Mouse (Mus musculus): Measurements from ENCODE around the gene 2310061I04Rik.
"Not testable (repeated sequence)": the region's sequence is repeated elsewhere in the genome, so short reads cannot be mapped to it uniquely, and the experiment has no call there.

Gene 2310061I04Rik

GRCm38 (mm10) chr17:35896781-35897643, at the start of gene 2310061I04Rik:
Gene 2310061I04Rik (minus strand): TSS chr17:35897431.
- peak; percentile 98 for DNase-seq (ENCODE audit: low read depth)

- DNase-seq (ENCODE audit: low read depth): peak; percentile 56
Observed at GRCm38 (mm10) chr17:35939941-35940340, 42.7 kb upstream of the 2310061I04Rik start.

- no peak for DNase-seq (ENCODE audit: low read depth)
Observed at GRCm38 (mm10) chr17:35939108-35939507, 41.9 kb upstream of the 2310061I04Rik start.

- peak; percentile 83 for DNase-seq (ENCODE audit: low read depth)
Observed at GRCm38 (mm10) chr17:35937700-35938348, 40.6 kb upstream of the 2310061I04Rik start.

GRCm38 (mm10) chr17:35935763-35936162, 38.5 kb upstream of the 2310061I04Rik start:
- DNase-seq (ENCODE audit: low read depth): not testable (repeated sequence)

- no peak for DNase-seq (ENCODE audit: low read depth)
Observed at GRCm38 (mm10) chr17:35932608-35933007, 35.4 kb upstream of the 2310061I04Rik start.

- DNase-seq (ENCODE audit: low read depth): no peak
Observed at GRCm38 (mm10) chr17:35930627-35931026, 33.4 kb upstream of the 2310061I04Rik start.

GRCm38 (mm10) chr17:35929534-35929933, 32.3 kb upstream of the 2310061I04Rik start:
- DNase-seq (ENCODE audit: low read depth): no peak

- DNase-seq (ENCODE audit: low read depth): no peak
Observed at GRCm38 (mm10) chr17:35927471-35927870, 30.2 kb upstream of the 2310061I04Rik start.

- no peak for DNase-seq (ENCODE audit: low read depth)
Observed at GRCm38 (mm10) chr17:35923281-35923680, 26.1 kb upstream of the 2310061I04Rik start.

GRCm38 (mm10) chr17:35922566-35922965, 25.3 kb upstream of the 2310061I04Rik start:
- DNase-seq (ENCODE audit: low read depth): peak; percentile 43

GRCm38 (mm10) chr17:35921710-35922109, 24.5 kb upstream of the 2310061I04Rik start:
- DNase-seq (ENCODE audit: low read depth): no peak

- DNase-seq (ENCODE audit: low read depth): peak; percentile 70
Observed at GRCm38 (mm10) chr17:35920862-35921562, 23.8 kb upstream of the 2310061I04Rik start.

- no peak for DNase-seq (ENCODE audit: low read depth)
Observed at GRCm38 (mm10) chr17:35920384-35920783, 23.2 kb upstream of the 2310061I04Rik start.

GRCm38 (mm10) chr17:35919864-35920301, 22.7 kb upstream of the 2310061I04Rik start:
- DNase-seq (ENCODE audit: low read depth): no peak

GRCm38 (mm10) chr17:35919060-35919715, 22.0 kb upstream of the 2310061I04Rik start:
- DNase-seq (ENCODE audit: low read depth): peak; percentile 99

GRCm38 (mm10) chr17:35918276-35919059, 21.2 kb upstream of the 2310061I04Rik start:
- DNase-seq (ENCODE audit: low read depth): peak; percentile 75

- peak; percentile 63 for DNase-seq (ENCODE audit: low read depth)
Observed at GRCm38 (mm10) chr17:35917463-35918251, 20.4 kb upstream of the 2310061I04Rik start.

GRCm38 (mm10) chr17:35917143-35917462, 19.9 kb upstream of the 2310061I04Rik start:
- DNase-seq (ENCODE audit: low read depth): no peak

Measured in NIH3T3 (cell line).